Mouse (Mus musculus) testis, postnatal 14 days (tissue): Measurements from ENCODE around the gene Zfp933.
A peak's percentile ranks its signal among the peaks of the same experiment; 100 is the strongest.
"Not testable (repeated sequence)": the region's sequence is repeated elsewhere in the genome, so short reads cannot be mapped to it uniquely, and the experiment has no call there.

Source experiments
- DNase-seq: peaks from one replicate; pipeline ENCODE4 v3.0.0; 2021; ENCODE audit warnings: low spot score

Gene Zfp933

DNA sequence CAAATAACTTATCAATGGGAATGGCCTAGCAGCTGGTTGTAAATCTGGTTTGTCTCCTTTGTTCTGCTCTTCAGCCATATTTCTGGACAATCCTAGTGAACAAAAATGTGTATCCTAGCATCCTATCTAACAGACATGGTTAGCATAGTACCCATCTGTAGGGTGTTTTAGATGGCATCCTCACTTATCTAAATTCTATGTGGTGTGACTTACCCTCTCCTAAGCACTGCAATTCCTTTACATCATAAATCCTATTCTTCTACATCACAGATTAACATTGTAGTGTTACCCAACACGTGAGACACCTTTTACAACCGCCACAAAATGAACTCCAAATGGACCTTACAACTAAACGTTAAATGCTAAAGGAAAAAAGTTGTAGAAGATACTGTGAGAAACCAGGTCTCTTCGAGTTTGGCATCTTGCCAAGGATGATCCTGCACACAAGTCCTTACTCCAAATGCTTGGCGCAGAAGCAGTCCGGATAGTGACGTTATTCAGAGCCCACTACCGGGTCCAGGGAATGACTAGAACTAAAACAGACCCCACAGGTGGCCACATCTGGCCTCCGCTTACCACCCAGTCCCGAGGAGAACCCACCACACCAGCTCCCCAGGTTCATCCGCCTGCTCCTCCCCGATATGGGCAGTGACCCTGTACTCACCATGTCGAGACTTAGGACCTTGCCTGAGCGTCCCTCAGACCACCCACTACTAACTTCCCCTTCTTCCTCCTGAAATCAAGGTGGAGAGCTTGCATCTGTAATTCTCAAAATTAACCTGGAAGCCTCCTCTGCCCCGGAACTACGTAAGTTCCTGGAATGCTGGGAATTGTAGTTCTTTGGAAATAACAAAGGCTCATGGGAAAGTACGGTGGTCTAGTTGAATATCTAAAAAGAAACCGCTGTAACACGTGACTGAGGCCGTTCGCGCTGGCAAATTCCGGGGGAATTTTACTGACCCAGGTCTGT, at the start of gene Zfp933:
TSS of gene Zfp933 (minus strand) at position 753 of the 970 bp plus-strand sequence.
- DNase-seq, result peak; percentile 74

GRCm38 (mm10) chr4:147897348-147897747, 49.2 kb upstream of the Zfp933 start:
- DNase-seq, result no peak

- DNase-seq, result no peak
These were observed 48.2 kb upstream of the Zfp933 start for GRCm38 (mm10) chr4:147896411-147896810.

DNA sequence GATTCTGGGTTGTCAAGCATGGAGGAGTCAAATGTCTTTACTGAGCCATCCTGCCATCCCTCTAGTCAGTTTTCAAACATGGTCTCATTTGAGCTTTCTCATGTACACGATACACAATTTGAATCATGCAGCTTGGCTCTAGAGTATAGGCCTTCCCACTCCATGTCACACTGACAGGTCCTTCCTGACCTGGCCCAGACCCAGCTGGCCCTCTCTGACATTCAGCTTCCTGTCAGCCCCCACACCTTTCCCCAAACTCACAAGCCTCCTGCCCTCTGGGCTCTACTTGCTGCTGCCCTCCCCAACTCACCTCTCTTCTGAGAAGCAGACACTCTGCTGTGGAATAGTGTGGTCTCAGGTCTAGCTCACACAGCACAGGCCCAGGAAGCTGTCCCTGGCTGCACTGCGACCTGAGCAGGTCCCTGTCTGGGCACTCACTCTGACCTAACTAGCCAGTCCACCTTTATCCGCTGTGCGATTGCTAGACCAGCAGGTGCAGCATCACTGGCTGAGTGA, 47.7 kb upstream of the Zfp933 start:
- DNase-seq, result no peak

DNA sequence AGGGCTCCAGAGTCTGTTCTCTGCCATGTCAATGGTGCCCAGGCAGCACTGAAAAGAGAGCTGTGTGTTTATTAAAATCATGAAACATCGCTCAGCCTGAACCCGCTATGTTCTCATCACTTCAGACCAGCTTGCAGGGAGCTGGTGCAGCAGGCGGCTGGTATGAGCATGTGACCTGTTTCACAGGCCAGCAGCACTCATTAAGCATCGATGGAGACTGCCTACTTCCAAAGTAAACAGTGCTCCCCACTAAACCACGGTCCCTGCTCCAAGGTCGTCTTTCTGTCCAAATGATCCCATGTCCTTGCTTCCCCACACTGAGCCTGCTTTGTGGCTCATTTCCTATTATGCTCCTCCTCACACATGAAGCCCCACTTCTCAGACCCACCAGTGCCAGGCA, 42.2 kb upstream of the Zfp933 start:
- DNase-seq, result no peak

- DNase-seq, result no peak
These were observed 40.1 kb upstream of the Zfp933 start for GRCm38 (mm10) chr4:147888237-147888636.

- DNase-seq, result no peak
These were observed 39.1 kb upstream of the Zfp933 start for GRCm38 (mm10) chr4:147887277-147887676.

GRCm38 (mm10) chr4:147886158-147886557, 38.0 kb upstream of the Zfp933 start:
- DNase-seq, result no peak

GRCm38 (mm10) chr4:147884138-147884537, 36.0 kb upstream of the Zfp933 start:
- DNase-seq, result no peak

GRCm38 (mm10) chr4:147883041-147883440, 34.9 kb upstream of the Zfp933 start:
- no peak for DNase-seq

DNA sequence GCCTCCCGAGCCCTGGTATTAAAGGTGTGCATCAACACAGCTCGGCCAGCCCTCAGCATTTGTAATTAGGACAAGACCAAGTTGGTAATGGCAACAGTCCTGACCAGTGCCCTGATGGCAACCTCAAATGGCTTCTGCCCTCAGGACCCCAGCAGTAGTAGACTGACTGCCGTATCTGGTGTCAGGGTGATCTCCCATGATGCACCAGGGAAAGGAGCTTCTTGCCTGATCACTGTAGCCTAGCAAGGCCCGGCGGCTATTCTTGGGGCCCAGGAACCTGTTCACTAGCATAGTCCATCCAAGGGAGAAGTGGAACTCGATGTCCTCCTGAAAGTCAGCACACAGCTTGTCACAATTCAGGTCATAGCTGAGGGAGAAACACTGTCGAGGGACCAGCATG, 33.6 kb upstream of the Zfp933 start:
- no peak for DNase-seq

- DNase-seq, result no peak
These were observed 31.7 kb upstream of the Zfp933 start for GRCm38 (mm10) chr4:147879865-147880264.

DNA sequence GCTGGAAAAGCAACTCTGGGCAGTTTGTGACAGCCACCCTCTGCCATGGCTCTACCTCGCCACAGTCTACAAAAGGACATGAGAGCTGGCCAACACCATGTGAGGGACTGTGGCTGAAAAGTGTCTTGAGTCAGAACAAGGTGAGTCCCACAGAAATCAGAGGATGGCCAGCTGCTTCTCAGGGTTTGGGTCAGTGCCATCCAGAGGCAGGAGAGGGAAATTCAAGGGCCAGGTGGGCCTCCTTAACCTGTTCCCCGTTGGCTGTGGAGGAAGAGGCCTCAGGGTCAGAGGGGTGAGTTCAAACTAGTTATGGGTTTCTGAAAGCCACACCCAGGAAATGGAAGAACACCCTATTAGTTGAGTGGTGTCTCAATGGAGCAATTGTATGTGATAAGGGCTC, 31.3 kb upstream of the Zfp933 start:
- DNase-seq, result no peak

DNA sequence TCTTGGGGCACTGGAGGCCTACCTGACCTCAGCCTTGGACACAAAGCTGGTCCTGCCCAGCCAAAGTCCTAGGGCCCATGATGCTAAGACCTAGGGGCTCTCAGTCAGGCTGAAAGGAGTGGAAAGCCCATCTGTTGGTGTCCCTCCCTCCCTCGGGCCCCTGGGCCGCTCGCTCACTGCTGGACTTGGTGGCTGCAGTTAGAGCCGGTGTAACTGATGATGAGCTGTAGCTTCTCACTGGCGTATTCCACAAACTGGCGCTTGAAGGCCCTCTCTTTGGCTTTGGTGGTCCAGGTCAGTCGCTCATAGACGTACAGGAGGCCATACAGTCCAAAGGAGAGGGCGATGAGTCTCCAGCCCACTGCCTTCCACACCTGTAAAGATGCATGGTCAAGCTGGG, 30.4 kb upstream of the Zfp933 start:
- no peak for DNase-seq

GRCm38 (mm10) chr4:147875852-147876575, 27.8 kb upstream of the Zfp933 start:
- DNase-seq, result no peak

- DNase-seq, result no peak
These were observed 21.1 kb upstream of the Zfp933 start for GRCm38 (mm10) chr4:147869238-147869637.

DNA sequence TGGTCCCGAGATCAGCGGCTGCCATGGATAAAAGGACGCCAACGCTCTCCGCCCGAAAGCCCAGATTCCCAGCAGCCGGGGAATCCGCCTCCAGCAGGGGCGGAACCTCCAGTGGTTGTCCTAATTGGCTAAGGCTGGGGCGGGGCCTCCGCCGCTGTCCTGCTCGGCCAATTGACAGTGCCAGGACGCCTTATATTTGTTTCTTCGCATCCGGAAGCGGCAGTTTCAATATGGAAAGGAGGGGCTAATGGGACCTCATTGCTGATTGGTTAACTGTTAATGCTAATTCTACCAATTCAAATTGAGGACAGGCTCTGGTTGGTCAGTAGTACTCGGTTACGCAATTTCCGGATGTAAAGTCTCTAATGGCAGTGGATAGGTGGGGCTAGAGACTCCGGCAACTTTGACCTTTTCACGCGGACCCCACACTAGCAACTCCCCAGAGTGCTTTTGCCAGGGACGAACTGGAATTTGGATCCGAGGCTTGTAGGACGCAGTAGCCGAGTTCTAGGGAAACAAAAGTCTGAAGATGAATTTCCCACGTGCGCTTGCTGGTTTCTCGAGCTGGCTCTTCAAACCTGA, 20.4 kb upstream of the Zfp933 start, which contains the start of the genes Miip and Fv1:
TSS of gene Miip (minus strand) at position 367 of the 582 bp plus-strand sequence.
TSS of gene Fv1 (plus strand) at position 530 of the 582 bp plus-strand sequence.
- DNase-seq, result peak; percentile 94

GRCm38 (mm10) chr4:147867563-147868449, 19.6 kb upstream of the Zfp933 start:
- no peak for DNase-seq

DNA sequence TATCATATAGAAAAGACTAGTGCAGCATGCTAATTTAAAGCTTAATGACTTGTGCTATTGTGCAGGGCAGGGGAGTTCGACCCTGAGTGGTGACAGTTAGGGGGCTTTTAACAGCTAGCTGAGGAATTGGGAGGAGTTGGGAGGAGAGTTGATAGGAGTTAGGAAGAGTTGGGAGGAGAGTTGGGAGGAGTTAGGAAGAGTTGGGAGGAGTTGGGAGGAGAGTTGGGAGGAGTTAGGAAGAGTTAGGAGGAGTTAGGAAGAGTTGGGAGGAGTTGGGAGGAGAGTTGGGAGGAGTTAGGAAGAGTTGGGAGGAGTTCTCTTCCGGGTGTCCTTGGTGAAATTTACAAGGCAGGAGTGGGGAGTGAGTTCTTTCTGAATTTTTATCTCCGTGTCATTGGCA, 18.6 kb upstream of the Zfp933 start:
- DNase-seq, result not testable (repeated sequence)

DNA sequence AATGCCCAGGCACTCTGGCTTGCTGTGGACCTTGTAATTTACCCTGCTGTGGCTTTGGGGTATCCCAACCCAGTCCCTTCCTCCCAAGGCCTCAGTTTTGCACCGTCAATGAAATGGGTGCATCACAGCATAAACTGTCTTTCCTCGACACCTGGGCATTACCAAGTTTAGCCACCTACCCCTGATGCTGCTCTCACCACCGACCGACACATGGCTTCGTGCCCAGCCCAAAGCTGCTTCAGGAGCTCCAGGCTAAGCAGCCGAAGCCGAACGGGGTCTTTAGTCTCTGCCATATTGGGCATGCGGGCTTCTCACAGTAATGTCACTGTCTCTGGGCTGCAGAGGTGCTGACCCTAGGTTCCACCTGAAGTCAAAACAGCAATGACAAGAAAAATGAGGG, 17.9 kb upstream of the Zfp933 start:
- DNase-seq, result no peak

DNA sequence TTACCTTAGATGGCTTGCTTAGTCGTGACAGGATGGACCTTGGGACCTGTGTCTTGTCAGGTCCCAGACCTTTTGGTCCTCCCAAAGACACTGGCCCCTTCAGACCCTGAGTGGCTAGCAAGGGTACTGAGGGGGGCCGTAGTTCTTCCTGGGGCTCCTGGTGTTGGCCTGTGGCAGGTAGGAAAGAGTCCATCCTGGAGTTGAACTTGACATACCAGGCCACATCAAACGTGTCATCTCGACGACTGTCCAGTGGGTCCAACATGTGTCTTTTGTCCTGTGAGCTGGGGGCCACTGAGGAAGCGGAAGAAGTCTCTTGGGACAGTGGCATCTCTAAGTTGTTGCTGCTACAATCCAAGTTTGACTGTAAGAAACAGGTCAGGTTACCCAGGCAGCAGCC, 17.5 kb upstream of the Zfp933 start:
- no peak for DNase-seq
